Mouse (Mus musculus): ENCODE measurements around the gene Banp. TPM values are rescaled to one million over a fixed set of nuclear protein-coding genes. Genes with fewer than 3 reads are reported as not detected.
A peak's percentile ranks its signal among the peaks of the same experiment; 100 is the strongest.

Banp gene
- polyA plus RNA-seq, 1 experiment from 2014 or later: 43.8 TPM

DNA sequence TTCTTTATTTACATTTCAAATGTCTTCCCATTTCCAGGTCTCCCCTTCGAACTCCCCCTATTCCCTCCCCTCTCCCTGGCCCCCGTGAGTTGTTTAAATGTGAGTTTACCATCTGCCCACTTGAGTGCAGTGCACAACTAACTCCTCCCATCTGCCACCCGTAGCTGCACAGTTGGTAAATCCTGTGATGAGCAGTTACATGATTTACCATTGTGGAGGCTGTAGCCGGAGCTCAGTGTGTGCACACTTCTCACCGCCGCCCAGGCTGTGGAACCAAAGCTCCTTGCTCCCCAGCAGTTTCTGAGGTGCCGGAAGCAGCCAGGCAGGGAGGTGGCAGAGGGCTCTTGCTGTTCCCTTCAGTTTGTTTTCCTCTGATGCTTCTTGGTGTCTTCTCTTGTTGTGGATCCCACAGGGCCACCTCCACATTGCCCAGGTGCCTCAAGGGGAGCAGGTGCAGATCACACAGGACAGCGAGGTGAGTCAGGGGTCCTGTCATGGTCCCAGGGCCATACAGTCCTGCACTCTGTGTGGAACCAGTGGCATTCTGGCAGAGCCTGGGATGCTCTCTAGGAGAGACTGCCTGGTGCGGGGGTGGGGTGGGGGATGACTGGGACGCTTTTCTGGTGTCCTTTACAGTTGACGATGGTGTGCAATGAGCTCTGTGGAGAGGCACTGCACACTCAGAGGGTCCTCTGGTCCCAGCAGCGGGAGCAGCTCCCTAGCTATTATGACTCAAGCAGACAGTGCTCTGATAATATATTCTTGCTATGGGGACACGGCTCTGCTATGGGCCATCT lies 57.3 kb downstream of the Banp start:
- no peak for ATAC-seq (ENCODE audit: insufficient read depth)
- WGBS: 79% methylated on average over 13 of the region's 13 CpGs

GRCm38 (mm10) chr8:122008395-122008794 lies 58.8 kb downstream of the Banp start:
- no peak overlapping the region for H3K4me2 ChIP-seq
- H3K36me3 ChIP-seq (ENCODE audit: insufficient read depth): peaks cover 71% of the 10 kb centered on the region
- H3K27ac ChIP-seq (ENCODE audit: low read depth): no peak overlapping the region
- no peak for TF ChIP-seq CTCF (IDR thresholded peaks at IDR 0.05; ENCODE audit: low read depth)
- no peaks in the 10 kb centered on the region for H3K27me3 ChIP-seq (ENCODE audit: insufficient read depth, low read length)
- H3K9ac ChIP-seq: no peak overlapping the region
- no peaks in the 10 kb centered on the region for H3K9me3 ChIP-seq (ENCODE audit: low read depth, low read length)
- no peaks in the 10 kb centered on the region for H3K4me1 ChIP-seq (ENCODE audit: insufficient read depth)
- WGBS: 85% methylated on average over 5 of the region's 5 CpGs
- DNase-seq: no peak
- no peak overlapping the region for H3K4me3 ChIP-seq (ENCODE audit: low read depth, low read length)
- ATAC-seq (ENCODE audit: insufficient read depth): no peak

More for the DNA sequence above, 57.3 kb downstream of the Banp start:
- TF ChIP-seq CTCF (IDR thresholded peaks at IDR 0.05; ENCODE audit: low read depth): no peak
- DNase-seq: no peak
- Histone ChIP-seq H3K27ac (ENCODE audit: low read depth) (no peak overlapping the region), H3K4me3 (ENCODE audit: low read depth, low read length) (no peak overlapping the region), H3K9me3 (ENCODE audit: low read depth, low read length) (no peaks in the 10 kb centered on the region), H3K36me3 (ENCODE audit: insufficient read depth) (peaks cover 74% of the 10 kb centered on the region), H3K27me3 (ENCODE audit: insufficient read depth, low read length) (no peaks in the 10 kb centered on the region), H3K4me1 (ENCODE audit: insufficient read depth) (no peaks in the 10 kb centered on the region), H3K4me2 (no peak overlapping the region), H3K9ac (no peak overlapping the region)

DNA sequence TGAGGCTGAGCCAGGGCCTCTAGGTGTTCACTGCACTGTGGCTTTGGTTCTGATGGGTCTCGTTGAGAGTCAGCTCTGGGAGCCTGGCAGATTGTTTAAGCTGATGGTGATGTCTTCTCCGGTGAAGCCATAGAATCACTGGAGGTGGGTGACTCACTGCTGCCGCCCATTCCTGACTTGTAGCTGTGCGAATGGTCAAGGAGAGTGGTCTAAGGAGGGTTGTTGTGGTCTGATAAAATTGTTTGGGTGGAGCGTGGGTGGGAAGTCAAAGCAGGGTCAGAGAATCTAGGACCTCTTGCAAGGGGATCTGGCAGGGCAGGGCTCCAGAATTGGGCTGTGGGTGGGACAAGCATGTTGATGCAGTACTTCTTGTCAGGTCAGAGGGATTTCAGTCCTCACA lies 61.1 kb downstream of the Banp start:
- Histone ChIP-seq H3K36me3 (ENCODE audit: insufficient read depth) (peaks cover 61% of the 10 kb centered on the region), H3K27me3 (ENCODE audit: insufficient read depth, low read length) (no peaks in the 10 kb centered on the region), H3K4me2 (no peak overlapping the region), H3K4me1 (ENCODE audit: insufficient read depth) (no peaks in the 10 kb centered on the region), H3K9ac (no peak overlapping the region), H3K27ac (ENCODE audit: low read depth) (no peak overlapping the region), H3K9me3 (ENCODE audit: low read depth, low read length) (no peaks in the 10 kb centered on the region), H3K4me3 (ENCODE audit: low read depth, low read length) (no peak overlapping the region)
- WGBS: 73% methylated on average over 5 of the region's 5 CpGs
- ATAC-seq (ENCODE audit: insufficient read depth) (no peak), DNase-seq (no peak)
- TF ChIP-seq CTCF (IDR thresholded peaks at IDR 0.05; ENCODE audit: low read depth): no peak

- H3K4me1 ChIP-seq (ENCODE audit: insufficient read depth): no peaks in the 10 kb centered on the region
- no peaks in the 10 kb centered on the region for H3K27me3 ChIP-seq (ENCODE audit: insufficient read depth, low read length)
- DNase-seq: no peak
- 0 out of 2 replicates have a peak, but pooled peaks have one; percentile 2 for TF ChIP-seq CTCF (IDR thresholded peaks at IDR 0.05; ENCODE audit: low read depth)
- no peak overlapping the region for H3K4me3 ChIP-seq (ENCODE audit: low read depth, low read length)
- H3K4me2 ChIP-seq: no peak overlapping the region
- ATAC-seq (ENCODE audit: insufficient read depth): no peak
- no peaks in the 10 kb centered on the region for H3K9me3 ChIP-seq (ENCODE audit: low read depth, low read length)
- no peak overlapping the region for H3K9ac ChIP-seq
- peaks cover 62% of the 10 kb centered on the region for H3K36me3 ChIP-seq (ENCODE audit: insufficient read depth)
- 54% methylated on average over 7 of the region's 7 CpGs for WGBS
- no peak overlapping the region for H3K27ac ChIP-seq (ENCODE audit: low read depth)
Observed at GRCm38 (mm10) chr8:122011066-122011588, 61.6 kb downstream of the Banp start.

DNA sequence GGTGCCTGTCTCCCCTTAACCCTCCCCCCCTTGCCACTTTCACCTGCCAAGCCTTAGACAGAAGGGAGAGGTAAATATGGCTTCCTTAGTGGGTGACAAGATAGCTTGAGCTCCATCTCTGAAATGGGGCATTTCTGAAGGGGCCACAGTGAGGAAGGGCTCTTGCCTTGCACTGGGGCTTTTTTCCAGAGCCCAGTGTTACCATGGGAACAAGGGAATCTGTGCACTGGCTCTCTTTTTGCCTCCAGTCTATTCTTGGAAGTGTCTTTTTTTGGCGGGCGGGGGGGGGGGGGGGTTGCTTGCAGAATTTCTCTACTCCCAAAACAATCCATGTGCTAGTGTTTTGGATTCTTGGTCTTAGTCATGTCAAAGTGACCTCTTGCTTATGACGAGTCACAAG lies 65.1 kb downstream of the Banp start:
- Histone ChIP-seq H3K4me3 (ENCODE audit: low read depth, low read length) (no peak overlapping the region), H3K4me2 (no peak overlapping the region), H3K9ac (no peak overlapping the region), H3K9me3 (ENCODE audit: low read depth, low read length) (no peaks in the 10 kb centered on the region), H3K36me3 (ENCODE audit: insufficient read depth) (peaks cover 47% of the 10 kb centered on the region), H3K4me1 (ENCODE audit: insufficient read depth) (no peaks in the 10 kb centered on the region), H3K27me3 (ENCODE audit: insufficient read depth, low read length) (no peaks in the 10 kb centered on the region), H3K27ac (ENCODE audit: low read depth) (no peak overlapping the region)
- 77% methylated on average over 3 of the region's 3 CpGs for WGBS
- DNase-seq: no peak
- no peak for TF ChIP-seq CTCF (IDR thresholded peaks at IDR 0.05; ENCODE audit: low read depth)
- no peak for ATAC-seq (ENCODE audit: insufficient read depth)

DNA sequence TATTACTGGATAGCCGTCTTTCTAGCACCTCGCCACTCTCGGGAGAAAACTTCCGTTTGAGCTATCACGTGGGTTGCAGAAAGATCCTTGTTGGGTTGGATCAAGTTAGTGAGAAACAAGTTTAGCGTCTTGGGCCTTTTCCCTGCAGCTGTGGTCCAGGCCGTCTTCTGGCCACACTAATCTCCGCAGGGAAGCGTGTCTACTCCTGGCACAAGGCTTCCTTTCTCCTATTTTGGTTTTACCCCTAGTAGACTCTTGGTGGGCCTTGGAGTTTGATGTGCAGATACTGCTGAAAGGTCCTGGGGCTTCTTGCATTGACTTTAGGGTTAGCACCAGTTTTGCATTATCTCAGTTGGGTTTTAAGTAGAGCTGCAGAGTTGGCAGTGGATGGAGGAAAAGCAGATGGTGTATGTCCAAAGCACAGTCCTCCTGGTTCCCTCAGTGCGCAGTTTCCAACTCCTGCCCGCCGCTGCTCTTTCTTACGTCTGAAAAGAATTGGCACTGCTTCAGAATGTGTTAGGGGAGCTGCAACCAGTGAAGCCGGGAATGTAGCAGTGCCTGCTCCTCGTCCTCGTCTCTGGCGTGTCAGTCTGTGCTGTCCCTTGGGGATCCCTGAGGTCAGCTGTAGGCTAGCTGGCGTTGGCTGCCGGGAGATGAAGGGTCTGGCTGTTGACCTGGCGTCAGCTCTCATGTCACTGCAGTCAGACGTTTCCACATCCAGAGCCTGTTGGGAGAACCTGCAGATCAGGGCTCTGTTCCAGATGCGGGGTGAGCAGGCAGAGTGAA lies 68.7 kb downstream of the Banp start:
- 49% methylated on average over 22 of the region's 22 CpGs for WGBS
- H3K27me3 ChIP-seq (ENCODE audit: insufficient read depth, low read length): no peaks in the 10 kb centered on the region
- H3K4me1 ChIP-seq (ENCODE audit: insufficient read depth): peaks cover 5% of the 10 kb centered on the region; the same call in 1 of the 2 replicates
- H3K9ac ChIP-seq: no peak overlapping the region
- H3K36me3 ChIP-seq (ENCODE audit: insufficient read depth): peaks cover 50% of the 10 kb centered on the region
- peak; percentile 92 for DNase-seq
- H3K4me2 ChIP-seq: no peak overlapping the region
- H3K27ac ChIP-seq (ENCODE audit: low read depth): peak overlapping the region; percentile 19; the same call in 1 of the 2 replicates
- no peaks in the 10 kb centered on the region for H3K9me3 ChIP-seq (ENCODE audit: low read depth, low read length)
- no peak for TF ChIP-seq CTCF (IDR thresholded peaks at IDR 0.05; ENCODE audit: low read depth)
- H3K4me3 ChIP-seq (ENCODE audit: low read depth, low read length): no peak overlapping the region
- peak; percentile 84 for ATAC-seq (ENCODE audit: insufficient read depth)

- Histone ChIP-seq H3K36me3 (ENCODE audit: insufficient read depth) (peaks cover 56% of the 10 kb centered on the region), H3K4me3 (ENCODE audit: low read depth, low read length) (no peak overlapping the region), H3K27me3 (ENCODE audit: insufficient read depth, low read length) (no peaks in the 10 kb centered on the region), H3K27ac (ENCODE audit: low read depth) (no peak overlapping the region), H3K9ac (no peak overlapping the region), H3K4me1 (ENCODE audit: insufficient read depth) (peaks cover 5% of the 10 kb centered on the region; the same call in 1 of the 2 replicates), H3K4me2 (no peak overlapping the region), H3K9me3 (ENCODE audit: low read depth, low read length) (no peaks in the 10 kb centered on the region)
- ATAC-seq (ENCODE audit: insufficient read depth): no peak
- WGBS: 97% methylated on average over 1 of the region's 1 CpGs
- no peak for DNase-seq
- TF ChIP-seq CTCF (IDR thresholded peaks at IDR 0.05; ENCODE audit: low read depth): no peak
Observed at GRCm38 (mm10) chr8:122019162-122019561, 69.6 kb downstream of the Banp start.

Data from lung, embryonic 14.5 days (tissue).